Mouse (Mus musculus) CH12.LX (cell line): ENCODE data around the gene Slc25a38.
"Not testable (repeated sequence)": the region's sequence is repeated elsewhere in the genome, so short reads cannot be mapped to it uniquely, and the experiment has no call there.

Source experiments
- CTCF ChIP-seq, 2 experiments: IDR thresholded peaks in 1 of 2; conservative IDR thresholded peaks in 1 of 2; 2 replicates each; pipeline ENCODE4 v1.5.1; 2011 to 2012; ENCODE audit warnings: low read depth in 2 of 2, low read length in 2 of 2, improper control_type of control experiment in 1 of 2, inconsistent platforms in 1 of 2, mild to moderate bottlenecking in 1 of 2, moderate library complexity in 1 of 2
- E2F4 ChIP-seq: IDR thresholded peaks from 2 replicates; pipeline ENCODE4 v1.6.1; 2011; ENCODE audit warnings: low read depth, low read length, improper control_type of control experiment; ENCODE audit not compliant: insufficient replicate concordance
- ELF1 ChIP-seq: IDR thresholded peaks from 2 replicates; pipeline ENCODE4 v1.6.1; 2014; ENCODE audit warnings: low read depth, mild to moderate bottlenecking, inconsistent platforms, low read length, improper control_type of control experiment
- EP300 ChIP-seq: IDR thresholded peaks from 2 replicates; pipeline ENCODE4 v1.6.1; 2011; ENCODE audit warnings: low read length, improper control_type of control experiment
- POLR2A ChIP-seq: IDR thresholded peaks from 2 replicates; pipeline ENCODE4 v1.6.1; 2011; ENCODE audit warnings: low read depth, mild to moderate bottlenecking, improper control_type of control experiment, low read length
- POLR2AphosphoS2 ChIP-seq: IDR thresholded peaks from 2 replicates; pipeline ENCODE4 v1.6.1; 2011; ENCODE audit warnings: low read depth, low read length, improper control_type of control experiment
- RAD21 ChIP-seq: IDR thresholded peaks from 2 replicates; pipeline ENCODE4 v1.6.1; 2011; ENCODE audit warnings: low read depth, mild to moderate bottlenecking, low read length, improper control_type of control experiment, moderate library complexity
- RCOR1 ChIP-seq: conservative IDR thresholded peaks from 2 replicates; pipeline ENCODE4 v1.6.1; 2012; ENCODE audit warnings: low read depth, mild to moderate bottlenecking, inconsistent platforms, low read length, improper control_type of control experiment
- SIN3A ChIP-seq: IDR thresholded peaks from 2 replicates; pipeline ENCODE4 v1.6.1; 2012; ENCODE audit warnings: low read length, improper control_type of control experiment, inconsistent platforms
- TCF12 ChIP-seq: IDR thresholded peaks from 2 replicates; pipeline ENCODE4 v1.6.1; 2014; ENCODE audit warnings: low read depth, mild to moderate bottlenecking, inconsistent platforms, low read length, improper control_type of control experiment
- USF1 ChIP-seq: IDR thresholded peaks from 2 replicates; pipeline ENCODE4 v1.6.1; 2014; ENCODE audit warnings: low read depth, mild to moderate bottlenecking, inconsistent platforms, low read length, improper control_type of control experiment
- ZMIZ1 ChIP-seq: IDR thresholded peaks from 2 replicates; pipeline ENCODE4 v1.6.1; 2012; ENCODE audit warnings: low read depth, mild to moderate bottlenecking, inconsistent platforms, low read length, improper control_type of control experiment

GRCm38 (mm10) chr9:120108953-120109352, 1.2 kb upstream of the Slc25a38 start:
- TF ChIP-seq CTCF (conservative IDR thresholded peaks at IDR 0.05 in 1 of 2, IDR thresholded peaks at IDR 0.05 in 1 of 2; ENCODE audit: low read depth in 2 of 2, low read length in 2 of 2); SIN3A; USF1; POLR2A; ELF1; EP300; RCOR1; ZMIZ1; RAD21; TCF12; E2F4; POLR2AphosphoS2: not testable (repeated sequence)
